Mouse (Mus musculus): ENCODE measurements around the gene Sema7a. TPM values are rescaled to one million over a fixed set of nuclear protein-coding genes. Genes with fewer than 3 reads are reported as not detected.

The Sema7a gene
- polyA plus RNA-seq, 1 experiment = 1.7 TPM

DNA sequence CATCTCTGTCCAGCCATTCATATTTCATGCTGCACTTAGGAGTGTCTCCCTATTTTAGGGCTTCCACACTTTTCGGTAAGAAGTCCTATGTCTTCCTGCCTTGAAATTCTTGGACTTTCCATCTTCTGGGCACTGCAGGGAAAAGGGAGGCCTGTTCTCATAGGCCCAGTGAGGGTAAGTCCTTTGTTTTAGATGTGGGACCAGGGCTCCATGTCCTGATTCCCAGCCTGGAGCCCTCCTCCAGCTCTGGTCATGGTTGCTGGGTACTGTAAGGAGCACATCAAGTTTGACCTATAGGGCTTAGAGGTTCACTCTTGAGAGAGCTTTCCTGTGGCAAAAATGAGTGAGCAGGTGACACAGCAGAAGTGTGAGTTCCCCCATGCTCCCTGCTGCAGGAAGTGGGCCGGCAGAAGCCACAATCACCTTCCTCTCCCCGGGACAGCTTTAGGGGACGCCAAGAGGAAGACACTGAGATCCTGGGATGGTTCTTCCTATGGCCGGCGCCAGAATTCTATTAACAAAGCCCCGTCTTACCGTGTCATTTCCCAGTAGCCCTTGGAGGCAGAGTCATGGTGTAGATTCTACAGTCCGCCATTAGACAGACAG is 28.4 kb downstream of the Sema7a start:
- no peak for TF ChIP-seq POLR2A (IDR thresholded peaks at IDR 0.05; ENCODE audit: insufficient read depth, low read length)
- TF ChIP-seq CTCF (IDR thresholded peaks at IDR 0.05; ENCODE audit: low read depth, low read length) = no peak
- TF ChIP-seq EP300 (IDR thresholded peaks at IDR 0.05; ENCODE audit: insufficient read depth, low read depth, low read length) = no peak
- Histone ChIP-seq H3K27ac (ENCODE audit: insufficient read depth, low read length) (no peak overlapping the region), H3K9ac (ENCODE audit: low read depth, poor library complexity, severe bottlenecking) (no peak overlapping the region), H3K4me1 (ENCODE audit: control insufficient read depth, insufficient read depth, low read length) (no peaks in the 10 kb centered on the region), H3K4me3 (ENCODE audit: low read depth, low read length) (no peak overlapping the region), H3K9me3 (replicated peaks; ENCODE audit: control insufficient read depth, insufficient read depth, low read length, poor library complexity, severe bottlenecking) (no peaks in the 10 kb centered on the region), H3K36me3 (ENCODE audit: control insufficient read depth, insufficient read depth, low read length, poor library complexity, severe bottlenecking) (no peaks in the 10 kb centered on the region), H3K27me3 (ENCODE audit: control insufficient read depth, insufficient read depth, low read length, poor library complexity, severe bottlenecking) (no peaks in the 10 kb centered on the region; the same call in 1 of the 2 replicates)

DNA sequence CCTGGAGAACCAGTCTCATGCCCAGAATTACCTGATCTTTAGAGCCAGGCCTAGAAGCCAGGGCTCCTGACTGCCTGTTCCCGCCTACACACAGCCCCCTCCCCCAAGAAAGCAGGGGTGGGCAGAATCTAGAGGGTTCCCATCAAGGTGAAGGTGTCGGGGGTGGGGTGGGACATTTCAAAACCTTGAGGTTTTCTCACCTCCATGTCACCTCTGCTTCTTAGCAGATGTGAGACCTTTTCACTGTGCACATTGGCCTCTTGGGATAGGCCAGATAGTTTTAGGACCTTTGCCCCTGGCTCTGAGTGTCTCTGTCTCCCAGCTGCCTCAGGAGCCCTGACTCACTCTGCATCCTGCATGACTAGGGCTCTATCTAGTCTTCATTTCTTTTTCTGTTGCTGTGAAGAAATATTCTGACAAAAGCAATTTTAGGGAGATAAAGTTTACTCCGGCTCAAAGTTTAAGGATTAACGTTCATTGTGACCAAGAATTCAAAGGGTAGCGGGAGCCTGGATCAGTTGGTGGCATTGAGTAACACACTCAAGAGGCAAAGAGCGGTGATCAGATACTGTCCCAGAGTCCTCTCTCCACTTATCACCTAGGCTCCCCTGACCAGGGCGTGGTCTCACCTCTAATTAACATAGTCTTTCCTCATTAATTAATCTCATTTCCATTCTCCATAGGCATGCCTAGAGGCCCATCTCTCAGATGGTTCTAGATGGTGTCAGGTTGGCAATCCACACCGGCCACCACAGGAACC is 29.1 kb downstream of the Sema7a start:
- no peak overlapping the region for H3K4me3 ChIP-seq (ENCODE audit: low read depth, low read length)
- H3K9me3 ChIP-seq (replicated peaks; ENCODE audit: control insufficient read depth, insufficient read depth, low read length, poor library complexity, severe bottlenecking) = no peaks in the 10 kb centered on the region
- no peak for TF ChIP-seq CTCF (IDR thresholded peaks at IDR 0.05; ENCODE audit: low read depth, low read length)
- no peak for TF ChIP-seq EP300 (IDR thresholded peaks at IDR 0.05; ENCODE audit: insufficient read depth, low read depth, low read length)
- no peak for TF ChIP-seq POLR2A (IDR thresholded peaks at IDR 0.05; ENCODE audit: insufficient read depth, low read length)
- no peak overlapping the region for H3K27ac ChIP-seq (ENCODE audit: insufficient read depth, low read length)
- H3K27me3 ChIP-seq (ENCODE audit: control insufficient read depth, insufficient read depth, low read length, poor library complexity, severe bottlenecking) = no peaks in the 10 kb centered on the region; the same call in 1 of the 2 replicates
- no peak overlapping the region for H3K9ac ChIP-seq (ENCODE audit: low read depth, poor library complexity, severe bottlenecking)
- no peaks in the 10 kb centered on the region for H3K36me3 ChIP-seq (ENCODE audit: control insufficient read depth, insufficient read depth, low read length, poor library complexity, severe bottlenecking)
- H3K4me1 ChIP-seq (ENCODE audit: control insufficient read depth, insufficient read depth, low read length) = no peaks in the 10 kb centered on the region

DNA sequence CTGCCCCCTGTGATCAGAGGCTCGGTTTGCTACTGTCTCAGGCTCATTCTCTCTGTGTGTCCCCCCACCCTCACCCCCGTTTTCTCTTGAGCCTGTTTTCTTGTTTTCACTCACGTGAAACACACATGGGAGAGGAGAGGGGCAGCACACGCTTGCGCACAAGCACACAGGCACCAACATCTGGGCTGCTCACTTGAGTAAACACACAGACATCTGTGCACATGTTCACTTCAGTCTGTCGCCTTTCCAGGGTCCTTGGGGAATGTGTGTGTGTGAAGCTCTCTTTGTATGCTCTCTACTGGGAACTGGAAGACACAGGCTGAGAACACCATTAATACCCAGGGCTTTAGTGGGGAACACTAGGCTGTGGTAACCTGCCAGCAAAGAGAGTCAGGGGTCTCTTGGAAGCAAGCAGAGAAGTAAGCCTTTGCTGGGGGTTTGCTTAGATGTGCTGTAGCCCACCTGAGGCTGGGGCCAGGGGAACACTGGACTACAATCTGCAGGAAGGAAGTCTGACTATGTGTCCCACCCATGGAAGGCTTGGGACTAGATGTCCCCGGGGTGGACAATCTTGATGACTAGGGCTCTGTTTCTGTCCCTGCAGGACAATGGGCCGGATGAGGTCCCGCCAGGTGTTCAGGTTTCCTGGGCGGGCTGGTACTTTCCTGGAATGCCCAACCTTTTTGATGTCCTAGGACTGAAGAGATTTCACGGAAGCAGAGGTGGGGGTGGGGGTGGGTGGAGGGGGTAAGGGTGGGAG is 30.0 kb downstream of the Sema7a start:
- Histone ChIP-seq H3K9me3 (replicated peaks; ENCODE audit: control insufficient read depth, insufficient read depth, low read length, poor library complexity, severe bottlenecking) (no peaks in the 10 kb centered on the region), H3K4me3 (ENCODE audit: low read depth, low read length) (no peak overlapping the region), H3K27me3 (ENCODE audit: control insufficient read depth, insufficient read depth, low read length, poor library complexity, severe bottlenecking) (no peaks in the 10 kb centered on the region; the same call in 1 of the 2 replicates), H3K36me3 (ENCODE audit: control insufficient read depth, insufficient read depth, low read length, poor library complexity, severe bottlenecking) (no peaks in the 10 kb centered on the region), H3K27ac (ENCODE audit: insufficient read depth, low read length) (no peak overlapping the region), H3K4me1 (ENCODE audit: control insufficient read depth, insufficient read depth, low read length) (no peaks in the 10 kb centered on the region), H3K9ac (ENCODE audit: low read depth, poor library complexity, severe bottlenecking) (no peak overlapping the region)
- TF ChIP-seq POLR2A (IDR thresholded peaks at IDR 0.05; ENCODE audit: insufficient read depth, low read length) (no peak), CTCF (IDR thresholded peaks at IDR 0.05; ENCODE audit: low read depth, low read length) (no peak), EP300 (IDR thresholded peaks at IDR 0.05; ENCODE audit: insufficient read depth, low read depth, low read length) (no peak)

DNA sequence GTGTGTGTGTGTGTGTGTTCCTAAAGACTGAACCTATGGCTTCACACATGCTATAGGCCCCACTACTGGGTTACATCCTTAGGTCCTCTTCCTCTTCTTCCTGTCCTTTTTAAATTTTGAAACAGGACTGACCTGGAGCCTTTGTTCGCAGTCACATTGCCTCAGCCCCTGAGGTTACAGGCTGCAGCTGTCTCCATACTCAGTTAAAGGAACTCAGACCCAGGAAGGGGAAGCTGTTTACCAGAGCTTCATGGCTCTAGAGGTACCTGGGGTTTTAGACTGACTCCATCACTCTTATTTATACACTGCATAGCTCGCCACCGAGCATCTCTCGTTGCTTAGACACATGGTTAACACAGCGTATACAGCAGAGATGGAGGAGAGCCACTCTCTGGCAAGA is 31.5 kb downstream of the Sema7a start:
- H3K9me3 ChIP-seq (replicated peaks; ENCODE audit: control insufficient read depth, insufficient read depth, low read length, poor library complexity, severe bottlenecking) = no peaks in the 10 kb centered on the region
- H3K27me3 ChIP-seq (ENCODE audit: control insufficient read depth, insufficient read depth, low read length, poor library complexity, severe bottlenecking) = no peaks in the 10 kb centered on the region; the same call in 1 of the 2 replicates
- H3K36me3 ChIP-seq (ENCODE audit: control insufficient read depth, insufficient read depth, low read length, poor library complexity, severe bottlenecking) = no peaks in the 10 kb centered on the region
- TF ChIP-seq EP300 (IDR thresholded peaks at IDR 0.05; ENCODE audit: insufficient read depth, low read depth, low read length) (no peak), POLR2A (IDR thresholded peaks at IDR 0.05; ENCODE audit: insufficient read depth, low read length) (no peak), CTCF (IDR thresholded peaks at IDR 0.05; ENCODE audit: low read depth, low read length) (no peak)
- H3K27ac ChIP-seq (ENCODE audit: insufficient read depth, low read length) = no peak overlapping the region
- no peak overlapping the region for H3K9ac ChIP-seq (ENCODE audit: low read depth, poor library complexity, severe bottlenecking)
- H3K4me1 ChIP-seq (ENCODE audit: control insufficient read depth, insufficient read depth, low read length) = no peaks in the 10 kb centered on the region
- H3K4me3 ChIP-seq (ENCODE audit: low read depth, low read length) = no peak overlapping the region

DNA sequence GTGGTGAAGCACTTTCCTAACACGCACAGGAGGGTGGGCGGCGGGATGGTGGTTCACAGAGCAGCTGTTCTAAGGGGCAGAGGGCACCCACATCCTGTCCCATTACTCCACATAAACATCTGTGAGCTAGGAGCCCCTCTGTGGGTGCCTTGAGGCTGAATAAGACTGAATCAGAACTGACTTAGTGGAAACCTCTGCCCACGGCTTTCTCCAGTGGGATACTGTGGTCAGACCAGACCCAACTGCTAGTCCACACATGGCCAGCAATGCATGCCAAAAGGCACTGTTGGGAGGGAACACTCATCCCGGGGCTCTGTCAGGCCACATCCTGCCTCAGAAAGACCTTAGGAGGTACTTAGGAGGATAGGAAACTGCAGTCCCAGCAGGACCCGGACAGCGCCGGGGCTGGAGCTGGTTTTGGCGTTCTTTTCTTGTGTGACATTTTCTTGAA is 32.3 kb downstream of the Sema7a start:
- no peaks in the 10 kb centered on the region for H3K4me1 ChIP-seq (ENCODE audit: control insufficient read depth, insufficient read depth, low read length)
- no peaks in the 10 kb centered on the region for H3K36me3 ChIP-seq (ENCODE audit: control insufficient read depth, insufficient read depth, low read length, poor library complexity, severe bottlenecking)
- H3K27me3 ChIP-seq (ENCODE audit: control insufficient read depth, insufficient read depth, low read length, poor library complexity, severe bottlenecking) = no peaks in the 10 kb centered on the region; the same call in 1 of the 2 replicates
- H3K4me3 ChIP-seq (ENCODE audit: low read depth, low read length) = no peak overlapping the region
- no peak overlapping the region for H3K9ac ChIP-seq (ENCODE audit: low read depth, poor library complexity, severe bottlenecking)
- no peaks in the 10 kb centered on the region for H3K9me3 ChIP-seq (replicated peaks; ENCODE audit: control insufficient read depth, insufficient read depth, low read length, poor library complexity, severe bottlenecking)
- TF ChIP-seq POLR2A (IDR thresholded peaks at IDR 0.05; ENCODE audit: insufficient read depth, low read length) = no peak
- H3K27ac ChIP-seq (ENCODE audit: insufficient read depth, low read length) = no peak overlapping the region
